Mouse (Mus musculus): ENCODE data around the gene Ckap5. TPM values are rescaled to one million over a fixed set of nuclear protein-coding genes. Genes with fewer than 3 reads are reported as not detected.

Ckap5 gene
- polyA plus RNA-seq, 1 experiment = 5.9 TPM

GRCm38 (mm10) chr2:91645354-91645753, 118.8 kb downstream of the Ckap5 start:
- TF ChIP-seq POLR2A (IDR thresholded peaks at IDR 0.05; ENCODE audit: low read depth, low read length) (no peak), CTCF (conservative IDR thresholded peaks at IDR 0.05; ENCODE audit: insufficient read depth, insufficient read length, low read depth, low read length) (no peak)
- H3K4me3 ChIP-seq (ENCODE audit: insufficient read depth, low read depth, low read length) = no peak overlapping the region
- H3K36me3 ChIP-seq (ENCODE audit: control insufficient read depth, insufficient read depth, low read length) = no peaks in the 10 kb centered on the region; the same call in 1 of the 2 replicates
- WGBS = 95% methylated on average over 15 of the region's 15 CpGs
- no peaks in the 10 kb centered on the region for H3K27me3 ChIP-seq (replicated peaks; ENCODE audit: control insufficient read depth, insufficient read depth, low read length)
- H3K27ac ChIP-seq (ENCODE audit: insufficient read depth, low read depth, low read length) = no peak overlapping the region
- no peaks in the 10 kb centered on the region for H3K4me1 ChIP-seq (ENCODE audit: control insufficient read depth, insufficient read depth, low read length)
- no peak for DNase-seq

DNA sequence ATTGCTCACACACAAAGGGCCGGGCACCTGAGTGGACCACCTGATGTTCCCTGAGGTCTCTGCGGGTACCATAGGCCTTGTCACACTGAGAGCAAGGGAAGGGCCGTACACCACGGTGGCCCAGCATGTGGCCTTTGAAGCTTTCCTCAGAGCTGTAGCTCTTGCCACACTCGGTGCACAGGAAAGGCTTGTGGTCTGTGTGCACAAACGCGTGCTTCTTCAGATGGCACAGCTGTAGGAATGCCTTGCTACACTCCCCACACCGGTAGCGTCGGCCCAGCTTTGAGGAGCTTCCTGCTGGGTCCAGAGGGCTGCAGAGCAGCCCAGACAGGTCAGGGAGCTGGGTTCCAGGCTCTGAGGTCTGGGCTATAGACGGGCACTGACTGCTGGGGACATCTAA, 119.2 kb downstream of the Ckap5 start:
- Histone ChIP-seq H3K27me3 (replicated peaks; ENCODE audit: control insufficient read depth, insufficient read depth, low read length) (no peaks in the 10 kb centered on the region), H3K4me3 (ENCODE audit: insufficient read depth, low read depth, low read length) (no peak overlapping the region), H3K27ac (ENCODE audit: insufficient read depth, low read depth, low read length) (no peak overlapping the region), H3K4me1 (ENCODE audit: control insufficient read depth, insufficient read depth, low read length) (no peaks in the 10 kb centered on the region), H3K36me3 (ENCODE audit: control insufficient read depth, insufficient read depth, low read length) (no peaks in the 10 kb centered on the region; the same call in 1 of the 2 replicates)
- 96% methylated on average over 11 of the region's 11 CpGs for WGBS
- DNase-seq = no peak
- no peak for TF ChIP-seq CTCF (conservative IDR thresholded peaks at IDR 0.05; ENCODE audit: insufficient read depth, insufficient read length, low read depth, low read length)
- no peak for TF ChIP-seq POLR2A (IDR thresholded peaks at IDR 0.05; ENCODE audit: low read depth, low read length)

GRCm38 (mm10) chr2:91646733-91647132, 120.2 kb downstream of the Ckap5 start:
- 19% methylated on average over 1 of the region's 1 CpGs for WGBS
- no peak overlapping the region for H3K4me3 ChIP-seq (ENCODE audit: insufficient read depth, low read depth, low read length)
- H3K4me1 ChIP-seq (ENCODE audit: control insufficient read depth, insufficient read depth, low read length) = no peaks in the 10 kb centered on the region
- TF ChIP-seq CTCF (conservative IDR thresholded peaks at IDR 0.05; ENCODE audit: insufficient read depth, insufficient read length, low read depth, low read length) (peak; percentile 80), POLR2A (IDR thresholded peaks at IDR 0.05; ENCODE audit: low read depth, low read length) (no peak)
- no peaks in the 10 kb centered on the region; the same call in 1 of the 2 replicates for H3K36me3 ChIP-seq (ENCODE audit: control insufficient read depth, insufficient read depth, low read length)
- no peak overlapping the region for H3K27ac ChIP-seq (ENCODE audit: insufficient read depth, low read depth, low read length)
- no peaks in the 10 kb centered on the region for H3K27me3 ChIP-seq (replicated peaks; ENCODE audit: control insufficient read depth, insufficient read depth, low read length)
- peak; percentile 70 for DNase-seq

DNA sequence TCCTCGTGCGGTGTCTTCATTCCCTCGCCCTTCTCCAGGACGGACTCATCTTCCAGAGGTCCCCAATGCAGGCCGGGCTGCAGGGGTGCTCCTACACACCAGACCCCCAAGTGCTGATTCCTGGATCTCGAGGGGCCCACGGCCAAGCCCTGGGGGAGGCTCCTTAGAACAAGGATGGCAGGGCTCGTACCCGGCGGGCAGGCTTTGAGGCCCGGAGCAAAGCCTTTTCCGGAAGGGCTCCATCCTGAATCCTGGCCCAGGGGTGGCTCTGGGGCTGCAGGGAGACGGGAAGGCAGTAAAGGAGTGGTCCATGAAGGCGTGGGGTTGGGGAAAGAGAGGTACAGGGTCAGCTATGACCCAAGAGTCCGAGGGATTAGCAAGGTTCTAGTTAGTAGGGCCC, 122.6 kb downstream of the Ckap5 start:
- Histone ChIP-seq H3K4me1 (ENCODE audit: control insufficient read depth, insufficient read depth, low read length) (no peaks in the 10 kb centered on the region), H3K4me3 (ENCODE audit: insufficient read depth, low read depth, low read length) (peak overlapping the region; percentile 80), H3K27ac (ENCODE audit: insufficient read depth, low read depth, low read length) (peak overlapping the region; percentile 95), H3K36me3 (ENCODE audit: control insufficient read depth, insufficient read depth, low read length) (no peaks in the 10 kb centered on the region; the same call in 1 of the 2 replicates), H3K27me3 (replicated peaks; ENCODE audit: control insufficient read depth, insufficient read depth, low read length) (no peaks in the 10 kb centered on the region)
- no peak for DNase-seq
- no peak for TF ChIP-seq CTCF (conservative IDR thresholded peaks at IDR 0.05; ENCODE audit: insufficient read depth, insufficient read length, low read depth, low read length)
- no peak for TF ChIP-seq POLR2A (IDR thresholded peaks at IDR 0.05; ENCODE audit: low read depth, low read length)
- WGBS = under 1% methylated on average over 15 of the region's 15 CpGs

- WGBS = under 1% methylated on average over 44 of the region's 44 CpGs
- H3K27me3 ChIP-seq (replicated peaks; ENCODE audit: control insufficient read depth, insufficient read depth, low read length) = no peaks in the 10 kb centered on the region
- peak; percentile 99 for DNase-seq
- peak within 1 kb of the TSS; percentile 95 for H3K27ac ChIP-seq (ENCODE audit: insufficient read depth, low read depth, low read length)
- no peaks in the 10 kb centered on the region; the same call in 1 of the 2 replicates for H3K36me3 ChIP-seq (ENCODE audit: control insufficient read depth, insufficient read depth, low read length)
- TF ChIP-seq POLR2A (IDR thresholded peaks at IDR 0.05; ENCODE audit: low read depth, low read length) = peak; percentile 62
- TF ChIP-seq CTCF (conservative IDR thresholded peaks at IDR 0.05; ENCODE audit: insufficient read depth, insufficient read length, low read depth, low read length) = no peak
- peak within 1 kb of the TSS; percentile 80 for H3K4me3 ChIP-seq (ENCODE audit: insufficient read depth, low read depth, low read length)
- H3K4me1 ChIP-seq (ENCODE audit: control insufficient read depth, insufficient read depth, low read length) = no peaks in the 10 kb centered on the region
Observed at GRCm38 (mm10) chr2:91649553-91650359, 123.2 kb downstream of the Ckap5 start, which contains the start of the genes Zfp408 and Arhgap1. Zfp408 (minus strand) TSS chr2:91649791. Arhgap1 (plus strand) TSS chr2:91649860.

- Histone ChIP-seq H3K36me3 (ENCODE audit: control insufficient read depth, insufficient read depth, low read length) (no peaks in the 10 kb centered on the region), H3K27me3 (replicated peaks; ENCODE audit: control insufficient read depth, insufficient read depth, low read length) (no peaks in the 10 kb centered on the region), H3K4me3 (ENCODE audit: insufficient read depth, low read depth, low read length) (peak overlapping the region; percentile 68), H3K27ac (ENCODE audit: insufficient read depth, low read depth, low read length) (peak overlapping the region; percentile 64), H3K4me1 (ENCODE audit: control insufficient read depth, insufficient read depth, low read length) (no peaks in the 10 kb centered on the region)
- peak; percentile 54 for DNase-seq
- TF ChIP-seq CTCF (conservative IDR thresholded peaks at IDR 0.05; ENCODE audit: insufficient read depth, insufficient read length, low read depth, low read length) = no peak
- TF ChIP-seq POLR2A (IDR thresholded peaks at IDR 0.05; ENCODE audit: low read depth, low read length) = no peak
- 4% methylated on average over 16 of the region's 16 CpGs for WGBS
Observed at GRCm38 (mm10) chr2:91650360-91650995, 123.9 kb downstream of the Ckap5 start.
